Mouse (Mus musculus) lung, postnatal 0 days (tissue): ENCODE results near the gene Rnf213. TPM values are rescaled to one million over a fixed set of nuclear protein-coding genes. Genes with fewer than 3 reads are reported as not detected.
A peak's percentile ranks its signal among the peaks of the same experiment; 100 is the strongest.

Source experiments
- ATAC-seq: fragments of 200-750 bp; cut with Nextera tagmentation; 2 replicates; pipeline ENCODE4 v1.8.0; 2017; ENCODE audit warnings: moderate library complexity
- DNase-seq: peaks from one replicate; pipeline ENCODE4 v3.0.0-alpha.2; 2016; ENCODE audit warnings: low spot score
- H3K27ac ChIP-seq: fragments of 300-500 bp; sonication (generic); 2 replicates; pipeline ENCODE4 v1.5.1; 2014; ENCODE audit warnings: antibody characterized with exemption, mild to moderate bottlenecking, low read length, mixed read lengths
- H3K27me3 ChIP-seq: fragments of 300-500 bp; sonication (generic); replicated peaks from 2 replicates; pipeline ENCODE4 v1.6.1; 2014; ENCODE audit warnings: low read length, mixed read lengths; ENCODE audit not compliant: insufficient read depth
- H3K36me3 ChIP-seq: fragments of 300-500 bp; sonication (generic); 2 replicates; pipeline ENCODE4 v1.6.1; 2014; ENCODE audit warnings: low read length, mixed read lengths; ENCODE audit not compliant: insufficient read depth
- H3K4me1 ChIP-seq: fragments of 300-500 bp; sonication (generic); 2 replicates; pipeline ENCODE4 v1.6.1; 2014; ENCODE audit warnings: antibody characterized with exemption, low read depth, low read length, mixed read lengths; ENCODE audit not compliant: insufficient read depth
- H3K4me2 ChIP-seq: fragments of 300-500 bp; sonication (generic); replicated peaks from 2 replicates; pipeline ENCODE4 v1.6.1; 2014; ENCODE audit warnings: low read depth, mild to moderate bottlenecking, low read length, moderate library complexity, mixed read lengths
- H3K4me3 ChIP-seq: fragments of 300-500 bp; sonication (generic); 2 replicates; pipeline ENCODE4 v1.5.1; 2014; ENCODE audit warnings: low read depth, low read length
- H3K9ac ChIP-seq: fragments of 300-500 bp; sonication (generic); replicated peaks from 2 replicates; pipeline ENCODE4 v1.6.1; 2014; ENCODE audit warnings: low read depth, mild to moderate bottlenecking
- H3K9me3 ChIP-seq: fragments of 300-500 bp; sonication (generic); 2 replicates; pipeline ENCODE4 v1.6.1; 2016; ENCODE audit warnings: low read length, mixed read lengths
- CTCF ChIP-seq: IDR thresholded peaks from 2 replicates; pipeline ENCODE4 v1.5.1; 2016; ENCODE audit warnings: antibody characterized with exemption, mild to moderate bottlenecking
- EP300 ChIP-seq: IDR thresholded peaks from 2 replicates; pipeline ENCODE4 v1.6.1; 2016; ENCODE audit warnings: antibody characterized with exemption, mild to moderate bottlenecking, control low read depth
- WGBS: fragments of 180-500 bp; shearing (Covaris S2); extraction: QIAGEN DNeasy Blood & Tissue Kit; methylation state at CpG from one replicate; pipeline ENCODE4 v1.1.7; 2014; 5-methylcytosine and 5-hydroxymethylcytosine counted together
- polyA plus RNA-seq: library from polyadenylated mRNA; unstranded; fragments of >200 nt; fragmentation: Nextera tagmentation; extraction: Ambion mirVana; gene quantifications from 2 replicates; pipeline ENCODE4 v1.2.1, GENCODE M21; 2015

Gene Rnf213
- polyA plus RNA-seq, 1 experiment from 2014 or later: 8.2 TPM

- 62% methylated on average over 8 of the region's 8 CpGs for WGBS
Measured at GRCm38 (mm10) chr11:119438776-119439175, 45.9 kb downstream of the Rnf213 start.

GRCm38 (mm10) chr11:119442199-119442598 lies 49.3 kb downstream of the Rnf213 start:
- Histone ChIP-seq H3K36me3 (peaks cover 87% of the 10 kb centered on the region), H3K4me1 (no peaks in the 10 kb centered on the region), H3K4me2 (no peak overlapping the region), H3K9ac (no peak overlapping the region), H3K9me3 (no peaks in the 10 kb centered on the region), H3K4me3 (no peak overlapping the region), H3K27me3 (no peaks in the 10 kb centered on the region), H3K27ac (no peak overlapping the region)
- ATAC-seq (no peak), DNase-seq (no peak)
- WGBS: 89% methylated on average over 8 of the region's 8 CpGs
- peak; percentile 45 for TF ChIP-seq CTCF
- no peak for TF ChIP-seq EP300

More at GRCm38 (mm10) chr11:119438776-119439175, 45.9 kb downstream of the Rnf213 start:
- Histone ChIP-seq H3K9ac (no peak overlapping the region), H3K4me3 (no peak overlapping the region), H3K4me1 (no peaks in the 10 kb centered on the region), H3K9me3 (no peaks in the 10 kb centered on the region), H3K27me3 (no peaks in the 10 kb centered on the region), H3K27ac (no peak overlapping the region), H3K36me3 (peaks cover 74% of the 10 kb centered on the region), H3K4me2 (no peak overlapping the region)
- ATAC-seq (peak; percentile 74), DNase-seq (peak; percentile 70)
- TF ChIP-seq EP300 (no peak), CTCF (no peak)

- WGBS: 80% methylated on average over 9 of the region's 9 CpGs
- ATAC-seq (no peak), DNase-seq (no peak)
- TF ChIP-seq CTCF: no peak
- no peak for TF ChIP-seq EP300
- Histone ChIP-seq H3K36me3 (peaks cover 78% of the 10 kb centered on the region), H3K9me3 (no peaks in the 10 kb centered on the region), H3K4me2 (no peak overlapping the region), H3K27me3 (no peaks in the 10 kb centered on the region), H3K27ac (no peak overlapping the region), H3K4me3 (no peak overlapping the region), H3K4me1 (no peaks in the 10 kb centered on the region), H3K9ac (no peak overlapping the region)
Measured at GRCm38 (mm10) chr11:119443442-119443841, 50.5 kb downstream of the Rnf213 start.

GRCm38 (mm10) chr11:119456097-119456496 lies 63.2 kb downstream of the Rnf213 start:
- no peak overlapping the region for H3K4me2 ChIP-seq
- no peaks in the 10 kb centered on the region for H3K9me3 ChIP-seq
- no peaks in the 10 kb centered on the region for H3K4me1 ChIP-seq
- H3K4me3 ChIP-seq: no peak overlapping the region
- H3K36me3 ChIP-seq: peaks cover 59% of the 10 kb centered on the region; the same call in 1 of the 2 replicates
- peak; percentile 68 for ATAC-seq
- H3K27me3 ChIP-seq: no peaks in the 10 kb centered on the region
- 64% methylated on average over 4 of the region's 4 CpGs for WGBS
- DNase-seq: peak; percentile 48
- no peak overlapping the region for H3K9ac ChIP-seq
- TF ChIP-seq EP300: no peak
- no peak for TF ChIP-seq CTCF
- peak overlapping the region; percentile 43; the same call in 1 of the 2 replicates for H3K27ac ChIP-seq

- Histone ChIP-seq H3K4me1 (no peaks in the 10 kb centered on the region), H3K36me3 (peaks cover 82% of the 10 kb centered on the region), H3K4me2 (no peak overlapping the region), H3K27me3 (no peaks in the 10 kb centered on the region), H3K4me3 (no peak overlapping the region), H3K9me3 (no peaks in the 10 kb centered on the region), H3K9ac (no peak overlapping the region), H3K27ac (no peak overlapping the region)
- TF ChIP-seq EP300 (no peak), CTCF (no peak)
- ATAC-seq: no peak
- no peak for DNase-seq
- WGBS: 92% methylated on average over 4 of the region's 4 CpGs
Measured at GRCm38 (mm10) chr11:119477876-119478275, 85.0 kb downstream of the Rnf213 start.

- 2% methylated on average over 62 of the region's 66 CpGs for WGBS
- peak; percentile 98 for ATAC-seq
- H3K4me1 ChIP-seq: peaks cover 7% of the 10 kb centered on the region
- peak within 1 kb of the TSS; percentile 63 for H3K4me3 ChIP-seq
- no peaks in the 10 kb centered on the region for H3K27me3 ChIP-seq
- H3K4me2 ChIP-seq: peak within 1 kb of the TSS; percentile 94
- peak within 1 kb of the TSS; percentile 76 for H3K9ac ChIP-seq
- no peaks in the 10 kb centered on the region for H3K9me3 ChIP-seq
- peak; percentile 98 for DNase-seq
- peaks cover 16% of the 10 kb centered on the region; the same call in 1 of the 2 replicates for H3K36me3 ChIP-seq
- H3K27ac ChIP-seq: peak within 1 kb of the TSS; percentile 84
- no peak; the same call in 1 of the 2 replicates for TF ChIP-seq EP300
- peak; percentile 99 for TF ChIP-seq CTCF
Measured at GRCm38 (mm10) chr11:119490861-119491689, 98.2 kb downstream of the Rnf213 start, which contains the start of gene Endov. TSS of gene Endov (plus strand) at chr11:119491347.
